Mouse (Mus musculus): Measurements from ENCODE around the gene Plch2. TPM values are rescaled to one million over a fixed set of nuclear protein-coding genes. Genes with fewer than 3 reads are reported as not detected.

The Plch2 gene
- total and polyA plus RNA-seq, 3 experiments, result 0.85 to 1.1 TPM; not detected in 1

GRCm38 (mm10) chr4:155034202-155034601, 22.4 kb downstream of the Plch2 start:
- no peak overlapping the region for H3K4me3 ChIP-seq (ENCODE audit: control insufficient read depth in 1 of 2, insufficient read depth in 1 of 2, low read depth in 2 of 2, low read length in 2 of 2)
- no peaks in the 10 kb centered on the region for H3K9me3 ChIP-seq (replicated peaks; ENCODE audit: insufficient read depth, low read length)
- no peaks in the 10 kb centered on the region for H3K79me2 ChIP-seq (ENCODE audit: control insufficient read depth, insufficient read depth, low read length, poor library complexity)
- no peaks in the 10 kb centered on the region for H3K4me1 ChIP-seq (ENCODE audit: control insufficient read depth in 1 of 2, insufficient read depth in 2 of 2, low read length in 2 of 2)
- no peak overlapping the region for H3K9ac ChIP-seq (ENCODE audit: control insufficient read depth, low read depth, low read length, poor library complexity, severe bottlenecking)
- no peak for DNase-seq (ENCODE audit: low read depth, low spot score)
- H3K27ac ChIP-seq (ENCODE audit: control insufficient read depth, low read depth, low read length), result no peak overlapping the region
- H3K27me3 ChIP-seq (ENCODE audit: control insufficient read depth in 1 of 2, insufficient read depth in 2 of 2, low read length in 2 of 2), result peaks cover 0 to 4% of the 10 kb centered on the region in 2 experiments; a peak in 3 of 4 replicates
- H3K36me3 ChIP-seq (ENCODE audit: control insufficient read depth in 1 of 2, insufficient read depth in 2 of 2, low read length in 2 of 2), result no peaks in the 10 kb centered on the region
- no peak for TF ChIP-seq TCF12 (IDR thresholded peaks at IDR 0.05; ENCODE audit: low read depth, low read length)
- no peak for TF ChIP-seq TAL1 (IDR thresholded peaks at IDR 0.05; ENCODE audit: low read length)
- TF ChIP-seq NRF1 (IDR thresholded peaks at IDR 0.05; ENCODE audit: insufficient read depth, low read depth, low read length, poor library complexity, severe bottlenecking), result no peak
- no peak for TF ChIP-seq RCOR1 (IDR thresholded peaks at IDR 0.05; ENCODE audit: low read depth, low read length)
- no peak for TF ChIP-seq BHLHE40 (IDR thresholded peaks at IDR 0.05; ENCODE audit: borderline replicate concordance, low read depth, low read length)
- no peak for TF ChIP-seq ETS1 (IDR thresholded peaks at IDR 0.05; ENCODE audit: low read depth, low read length)
- no peak for TF ChIP-seq TBP (IDR thresholded peaks at IDR 0.05; ENCODE audit: low read depth, low read length)
- TF ChIP-seq ZKSCAN1 (IDR thresholded peaks at IDR 0.05; ENCODE audit: low read depth, low read length), result no peak
- no peak for TF ChIP-seq MAFK (IDR thresholded peaks at IDR 0.05; ENCODE audit: borderline replicate concordance, low read depth, low read length)
- no peak for TF ChIP-seq KAT2A (conservative IDR thresholded peaks at IDR 0.05; ENCODE audit: low read depth, low read length)
- TF ChIP-seq ZC3H11A (IDR thresholded peaks at IDR 0.05; ENCODE audit: low read depth, low read length), result no peak

- peaks cover 0 to 4% of the 10 kb centered on the region in 2 experiments; a peak in 3 of 4 replicates for H3K27me3 ChIP-seq (ENCODE audit: control insufficient read depth in 1 of 2, insufficient read depth in 2 of 2, low read length in 2 of 2)
- no peak overlapping the region for H3K9ac ChIP-seq (ENCODE audit: control insufficient read depth, low read depth, low read length, poor library complexity, severe bottlenecking)
- H3K4me1 ChIP-seq (ENCODE audit: control insufficient read depth in 1 of 2, insufficient read depth in 2 of 2, low read length in 2 of 2), result no peaks in the 10 kb centered on the region
- H3K79me2 ChIP-seq (ENCODE audit: control insufficient read depth, insufficient read depth, low read length, poor library complexity), result no peaks in the 10 kb centered on the region
- H3K27ac ChIP-seq (ENCODE audit: control insufficient read depth, low read depth, low read length), result no peak overlapping the region
- H3K9me3 ChIP-seq (replicated peaks; ENCODE audit: insufficient read depth, low read length), result no peaks in the 10 kb centered on the region
- no peak overlapping the region for H3K4me3 ChIP-seq (ENCODE audit: control insufficient read depth in 1 of 2, insufficient read depth in 1 of 2, low read depth in 2 of 2, low read length in 2 of 2)
- TF ChIP-seq ZNF384 (IDR thresholded peaks at IDR 0.05; ENCODE audit: low read depth, low read length) (no peak), MAFK (IDR thresholded peaks at IDR 0.05; ENCODE audit: borderline replicate concordance, low read depth, low read length) (no peak), HCFC1 (IDR thresholded peaks at IDR 0.05; ENCODE audit: low read depth, low read length) (no peak), RAD21 (IDR thresholded peaks at IDR 0.05; ENCODE audit: low read depth, low read length) (no peak), POLR2AphosphoS2 (IDR thresholded peaks at IDR 0.05; ENCODE audit: low read length) (no peak), ETS1 (IDR thresholded peaks at IDR 0.05; ENCODE audit: low read depth, low read length) (no peak), NELFE (IDR thresholded peaks at IDR 0.05; ENCODE audit: low read depth, low read length) (no peak), CTCF (IDR thresholded peaks at IDR 0.05 in 2 of 3, conservative IDR thresholded peaks at IDR 0.05 in 1 of 3; ENCODE audit: control insufficient read depth in 1 of 3, insufficient read depth in 1 of 3, low read depth in 2 of 3, low read length in 3 of 3, poor library complexity in 1 of 3, severe bottlenecking in 1 of 3) (no peak), MYB (IDR thresholded peaks at IDR 0.05; ENCODE audit: low read depth, low read length) (no peak), CHD1 (IDR thresholded peaks at IDR 0.05; ENCODE audit: low read depth, low read length) (no peak), MAX (IDR thresholded peaks at IDR 0.05; ENCODE audit: low read length) (no peak), SIN3A (IDR thresholded peaks at IDR 0.05; ENCODE audit: low read length) (no peak), CHD2 (IDR thresholded peaks at IDR 0.05; ENCODE audit: low read length) (no peak), GABPA (IDR thresholded peaks at IDR 0.05; ENCODE audit: low read depth, low read length) (no peak), POLR2AphosphoS5 (IDR thresholded peaks at IDR 0.05; ENCODE audit: borderline replicate concordance, low read depth, low read length) (no peak), GATA1 (IDR thresholded peaks at IDR 0.05; ENCODE audit: low read depth, low read length) (no peak), RCOR1 (IDR thresholded peaks at IDR 0.05; ENCODE audit: low read depth, low read length) (no peak)
- H3K36me3 ChIP-seq (ENCODE audit: control insufficient read depth in 1 of 2, insufficient read depth in 2 of 2, low read length in 2 of 2), result no peaks in the 10 kb centered on the region
- DNase-seq (ENCODE audit: low read depth, low spot score), result no peak
These were observed 23.5 kb downstream of the Plch2 start for GRCm38 (mm10) chr4:155033115-155033514.
